Mouse (Mus musculus): Measurements from ENCODE around the gene Fcho2.

GRCm38 (mm10) chr13:98804480-98804879, 10.8 kb downstream of the Fcho2 start:
- TF ChIP-seq CTCF (IDR thresholded peaks at IDR 0.05; ENCODE audit: low read depth, low read length): no peak
- TF ChIP-seq EP300 (IDR thresholded peaks at IDR 0.05; ENCODE audit: insufficient read depth, low read depth, low read length): no peak

Data from ES-Bruce4 (cell line).